9 mouse cellular contexts compared by ENCODE assay signal in the genomic region with DNA sequence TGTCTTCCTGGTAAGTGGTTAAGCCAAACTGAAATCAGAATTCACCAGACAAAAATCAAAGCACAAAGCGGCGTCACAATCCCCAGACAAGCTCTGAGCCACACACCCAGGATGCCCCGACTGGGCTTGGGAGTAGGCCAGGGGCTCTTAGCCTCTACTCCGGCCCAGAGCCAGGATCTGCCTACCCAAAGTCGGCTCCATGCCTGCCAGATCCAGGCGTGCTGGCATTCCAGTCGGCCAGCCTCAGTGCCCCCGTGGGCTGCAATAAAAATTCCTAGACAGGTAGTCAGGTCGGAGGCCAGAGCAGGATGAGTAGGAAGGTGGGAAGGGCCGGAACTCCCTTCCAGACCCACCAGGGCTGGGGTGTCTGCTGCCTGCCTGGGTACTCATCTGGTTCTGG. TPM values are rescaled to one million over a fixed set of nuclear protein-coding genes. Genes with fewer than 3 reads are reported as not detected.
DNase-seq lines count a peak whose midpoint lies in the region; ATAC-seq and TF ChIP-seq lines count a peak whose summit lies in the region.
"Had no signal": no experiment of that assay in that cellular context is flagged by ENCODE, and none has a peak within 500 bp of the region (broad histone marks: within the 10 kb centered on the region; RNA-seq: fewer than 3 reads in every experiment).

No protein-coding gene starts in this region.

- no peak for TF ChIP-seq CTCF in layer of hippocampus, adult 2 months (conservative IDR thresholded peaks at IDR 0.05)

- no peak overlapping the region for H3K4me2 ChIP-seq in hindbrain, embryonic 13.5 days
- H3K4me2 ChIP-seq in hindbrain, embryonic 11.5 days (replicated peaks; ENCODE audit: low read depth, low read length): no peak overlapping the region
- H3K4me2 ChIP-seq in embryonic facial prominence, embryonic 13.5 days: no peak overlapping the region

- no peak overlapping the region for H3K4me3 ChIP-seq in hindbrain, embryonic 13.5 days
- no peak overlapping the region for H3K4me3 ChIP-seq in hindbrain, embryonic 11.5 days (ENCODE audit: low read depth, low read length)
- H3K4me3 ChIP-seq in embryonic facial prominence, embryonic 13.5 days: no peak overlapping the region
- no peak overlapping the region for H3K4me3 ChIP-seq in layer of hippocampus, adult 2 months
- H3K4me3 ChIP-seq: erythroblast, embryonic 14.5 days had no signal

- peak overlapping the region; percentile 13; the same call in 1 of the 2 replicates for H3K27ac ChIP-seq in hindbrain, embryonic 13.5 days
- H3K27ac ChIP-seq in hindbrain, embryonic 11.5 days (ENCODE audit: low read depth, low read length): no peak overlapping the region
- H3K27ac ChIP-seq in embryonic facial prominence, embryonic 13.5 days: no peak overlapping the region; the same call in 1 of the 2 replicates
- H3K27ac ChIP-seq in layer of hippocampus, adult 2 months: no peak overlapping the region

- WGBS in hindbrain, embryonic 13.5 days: 61% methylated on average over 10 of the region's 10 CpGs
- WGBS in hindbrain, embryonic 11.5 days: 86% methylated on average over 10 of the region's 10 CpGs
- WGBS in embryonic facial prominence, embryonic 13.5 days: 75% methylated on average over 10 of the region's 10 CpGs

- no peak for DNase-seq in hindbrain, embryonic 11.5 days (ENCODE audit: low spot score)
- DNase-seq in NIH3T3 (ENCODE audit: low read depth): peak; percentile 65
- peak; percentile 72 to 75 for DNase-seq in kidney, postnatal 36 days
- DNase-seq in natural killer cell, adult 2 months (ENCODE audit: low spot score in 2 of 2): no peak
- no peak for DNase-seq in layer of hippocampus, adult 2 months (ENCODE audit: low spot score in 2 of 2)

- no peaks in the 10 kb centered on the region for H3K36me3 ChIP-seq in hindbrain, embryonic 13.5 days
- no peaks in the 10 kb centered on the region for H3K36me3 ChIP-seq in hindbrain, embryonic 11.5 days (ENCODE audit: control insufficient read depth, insufficient read depth, low read length)
- no peaks in the 10 kb centered on the region; the same call in 1 of the 2 replicates for H3K36me3 ChIP-seq in embryonic facial prominence, embryonic 13.5 days

- no peaks in the 10 kb centered on the region for H3K27me3 ChIP-seq in hindbrain, embryonic 13.5 days
- no peaks in the 10 kb centered on the region for H3K27me3 ChIP-seq in hindbrain, embryonic 11.5 days (ENCODE audit: control insufficient read depth, insufficient read depth, low read length)
- no peaks in the 10 kb centered on the region for H3K27me3 ChIP-seq in embryonic facial prominence, embryonic 13.5 days

- H3K4me1 ChIP-seq in hindbrain, embryonic 13.5 days (replicated peaks): peaks cover 93% of the 10 kb centered on the region
- H3K4me1 ChIP-seq in hindbrain, embryonic 11.5 days (replicated peaks; ENCODE audit: control insufficient read depth, insufficient read depth, low read length): peaks cover 42% of the 10 kb centered on the region
- H3K4me1 ChIP-seq in embryonic facial prominence, embryonic 13.5 days: peaks cover 100% of the 10 kb centered on the region

- H3K9ac ChIP-seq in hindbrain, embryonic 13.5 days: peak overlapping the region; percentile 46; the same call in 1 of the 2 replicates
- H3K9ac ChIP-seq in hindbrain, embryonic 11.5 days (ENCODE audit: low read depth, low read length): no peak overlapping the region
- H3K9ac ChIP-seq in embryonic facial prominence, embryonic 13.5 days: peak overlapping the region; percentile 40; the same call in 1 of the 2 replicates

- no peak for ATAC-seq in hindbrain, embryonic 13.5 days (ENCODE audit: low FRiP score)
- ATAC-seq in hindbrain, embryonic 11.5 days (ENCODE audit: low FRiP score): no peak
- ATAC-seq in embryonic facial prominence, embryonic 13.5 days (ENCODE audit: insufficient number of reproducible peaks, insufficient read depth, low FRiP score, low TSS enrichment, low read depth): no peak

- H3K9me3 ChIP-seq in hindbrain, embryonic 13.5 days: no peaks in the 10 kb centered on the region
- no peaks in the 10 kb centered on the region for H3K9me3 ChIP-seq in hindbrain, embryonic 11.5 days (ENCODE audit: control insufficient read depth, low read length)
- H3K9me3 ChIP-seq in embryonic facial prominence, embryonic 13.5 days: no peaks in the 10 kb centered on the region

RNA-seq across cellular contexts. Expression of a gene that starts 14.8 kb away (rescaled TPM):
- polyA plus RNA-seq in hindbrain, embryonic 13.5 days (2015; fragmentation: Nextera tagmentation; extraction: Ambion mirVana): 4.7 and 5.2 TPM in 2 replicates
- polyA plus RNA-seq in hindbrain, embryonic 11.5 days (2014; fragmentation: Nextera tagmentation; extraction: Ambion mirVana): 3.4 and 5.0 TPM in 2 replicates
- 6.3 and 7.3 TPM in 2 replicates for polyA plus RNA-seq in embryonic facial prominence, embryonic 13.5 days (2015; fragmentation: Nextera tagmentation; extraction: Ambion mirVana)
- total RNA-seq in layer of hippocampus, adult 2 months (2021): 10 to 100 TPM; 20.4 to 24.0 TPM

RNA-seq across cellular contexts. Expression of a gene that starts 42.8 kb away (rescaled TPM):
- polyA plus RNA-seq in hindbrain, embryonic 13.5 days (2015; fragmentation: Nextera tagmentation; extraction: Ambion mirVana): 0.16 and 0.29 TPM in 2 replicates
- polyA plus RNA-seq in hindbrain, embryonic 11.5 days (2014; fragmentation: Nextera tagmentation; extraction: Ambion mirVana): 0.33 TPM in 1 of 2 replicates, not detected in the other
- 0.13 TPM in 1 of 2 replicates, not detected in the other for polyA plus RNA-seq in embryonic facial prominence, embryonic 13.5 days (2015; fragmentation: Nextera tagmentation; extraction: Ambion mirVana)
- under 1 TPM in 1 of 2 experiments, not detected in 1; 0.28 TPM for total RNA-seq in layer of hippocampus, adult 2 months (2021)
- total RNA-seq: layer of hippocampus, postnatal 14 days had no signal
- polyA plus RNA-seq: erythroblast, embryonic 14.5 days had no signal

Comparison
In these comparisons a context has a peak if more than half of its experiments do, and no peak if none do; other contexts are left out.
1. DNase-seq: peak in NIH3T3 (single experiment) and kidney, postnatal 36 days (2 of 2); none in hindbrain, embryonic 11.5 days (single experiment), natural killer cell, adult 2 months (0 of 2) and layer of hippocampus, adult 2 months (0 of 2).